Mouse (Mus musculus): ENCODE measurements at regions not wholly inside any gene's neighbourhood (a gene's known extent, or its start where the extent isn't known, plus 50 kb on each side); places are given as distances from the start of the nearest gene placed in this dataset.
"Not testable (repeated sequence)": the region's sequence is repeated elsewhere in the genome, so short reads cannot be mapped to it uniquely, and the experiment has no call there.

- no peak for DNase-seq
These were observed 54.6 kb upstream of the C1galt1 start for GRCm38 (mm10) chr6:7790040-7790439.

GRCm38 (mm10) chr6:7789071-7789470 is 55.6 kb upstream of the C1galt1 start:
- peak; percentile 77 to 82 for DNase-seq

- no peak for DNase-seq
These were observed 59.2 kb upstream of the C1galt1 start for GRCm38 (mm10) chr6:7785407-7785806.

- DNase-seq, result no peak
These were observed 61.6 kb upstream of the C1galt1 start for GRCm38 (mm10) chr6:7783059-7783458.

GRCm38 (mm10) chr6:7779959-7780358 is 64.7 kb upstream of the C1galt1 start:
- no peak for DNase-seq

GRCm38 (mm10) chr6:7778642-7779404 is 65.8 kb upstream of the C1galt1 start:
- no peak for DNase-seq

GRCm38 (mm10) chr6:7768421-7768820 is 75.4 kb upstream of the Asns start:
- no peak for DNase-seq

GRCm38 (mm10) chr6:7767631-7768030 is 74.6 kb upstream of the Asns start:
- no peak for DNase-seq

GRCm38 (mm10) chr6:7759385-7759784 is 66.3 kb upstream of the Asns start:
- no peak for DNase-seq

- DNase-seq, result no peak
These were observed 60.8 kb upstream of the Asns start for GRCm38 (mm10) chr6:7753895-7754294.

GRCm38 (mm10) chr6:7752885-7753611 is 60.0 kb upstream of the Asns start:
- DNase-seq, result no peak

GRCm38 (mm10) chr6:7748536-7748935 is 55.5 kb upstream of the Asns start:
- DNase-seq, result no peak

- DNase-seq, result not testable (repeated sequence)
These were observed 51.2 kb upstream of the Asns start for GRCm38 (mm10) chr6:7744257-7744656.
